Mouse (Mus musculus) mouse trophoblast stem cell (cell line): ENCODE data around the gene Ntsr1.

ENCODE experiments used
- in situ Hi-C, 2 experiments: fragments of 300-500 bp; cut with MseI, MboI; formaldehyde crosslinking; loops; 2 replicates in 1 of 2; 3 replicates in 1 of 2; pipeline ENCODE4 v1.15.1; 2025

Ntsr1 gene

DNA sequence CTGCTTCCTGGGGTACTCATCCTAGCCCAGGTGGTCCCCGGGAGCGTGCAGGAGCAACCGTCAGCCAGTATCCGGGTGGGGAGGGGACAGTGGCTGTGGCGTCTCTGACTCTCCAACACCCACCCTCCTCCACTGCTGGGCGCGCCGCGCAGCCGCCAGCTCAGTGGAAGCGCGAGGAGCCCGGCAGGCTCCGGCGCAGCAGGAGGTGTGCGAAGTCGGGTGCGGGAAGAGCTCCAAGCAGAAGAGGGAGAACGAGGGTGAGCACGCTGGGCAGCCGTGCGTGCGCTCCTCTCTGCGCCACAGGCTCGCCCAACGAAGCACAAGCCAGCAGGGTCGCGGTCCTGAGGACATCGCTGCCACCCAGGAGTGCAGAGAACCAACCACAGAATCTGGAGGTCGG lies at the start of gene Ntsr1:
Gene Ntsr1 (plus strand): TSS at position 236 of the 400 bp plus-strand sequence.
- in situ Hi-C loops: no loop called here

DNA sequence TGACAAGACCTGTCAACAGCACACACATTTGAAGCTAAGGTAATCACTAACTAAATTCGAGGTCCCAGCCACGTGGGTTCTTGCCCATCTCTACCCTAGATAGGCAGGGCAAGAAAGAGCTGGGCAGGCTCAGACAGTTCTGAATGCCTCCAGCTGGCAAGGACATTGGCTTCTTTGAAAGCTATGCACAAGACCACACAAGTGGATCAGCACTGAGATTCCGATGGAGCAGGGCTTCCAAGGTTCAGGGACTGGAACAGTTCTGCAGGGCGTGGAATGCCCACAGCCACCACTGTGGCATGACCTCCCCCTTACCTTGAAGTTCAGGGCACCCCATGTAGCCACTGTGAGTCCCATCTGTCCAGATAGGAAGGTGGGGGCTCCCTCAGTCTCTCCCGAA lies 49.2 kb upstream of the Ntsr1 start:
- in situ Hi-C loops: no loop called here

DNA sequence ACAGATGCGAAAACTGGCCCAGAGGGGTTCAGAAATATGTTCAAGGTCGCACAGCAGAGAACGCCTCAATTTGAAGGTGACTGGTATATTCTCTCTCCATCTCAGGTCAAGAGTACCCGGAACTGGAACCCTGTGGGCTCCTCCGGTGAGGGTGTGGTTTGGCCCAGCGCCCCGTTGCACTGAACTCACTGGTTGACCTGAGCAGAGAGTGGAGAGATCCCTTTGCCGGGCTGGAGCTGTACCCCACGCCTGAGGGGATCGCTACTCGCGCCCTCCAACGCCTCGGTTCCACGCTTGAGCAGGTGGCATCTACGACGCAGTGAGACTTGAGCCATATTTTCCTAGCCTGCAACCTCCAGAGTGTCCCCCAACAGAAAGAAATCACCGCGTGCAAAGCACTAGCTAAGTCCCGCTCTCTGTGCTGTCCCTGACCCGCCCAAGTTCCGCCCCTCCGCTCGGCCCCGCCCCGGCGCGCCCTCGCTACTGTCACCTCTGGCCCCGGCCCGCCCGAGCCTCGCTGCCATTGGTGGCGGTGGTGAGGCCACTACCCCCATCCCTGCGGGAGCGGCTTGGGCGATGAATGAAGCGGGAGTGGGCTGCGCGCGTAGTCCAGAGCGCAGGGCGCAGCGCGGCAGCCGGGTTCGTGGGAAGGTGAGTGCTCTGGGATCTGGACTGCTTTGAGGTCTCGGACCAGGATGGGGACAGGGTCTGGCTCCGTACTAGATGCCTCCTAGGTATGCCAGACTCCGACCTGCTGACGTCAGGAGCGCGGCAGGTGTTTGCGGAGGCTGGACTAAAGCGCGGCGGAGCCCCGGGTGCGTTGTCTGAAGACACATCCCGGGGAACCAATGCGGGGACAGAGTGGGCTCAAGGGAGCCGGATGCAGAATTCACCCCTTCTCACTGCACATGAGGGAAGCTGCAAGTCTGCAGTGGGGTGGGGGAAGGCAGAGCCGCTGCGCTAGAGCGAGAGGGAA lies 43.8 kb upstream of the Ntsr1 start, which contains the start of gene Slco4a1:
Gene Slco4a1 (plus strand): TSS at position 523 of the 976 bp plus-strand sequence.
- in situ Hi-C loops: no loop called here

DNA sequence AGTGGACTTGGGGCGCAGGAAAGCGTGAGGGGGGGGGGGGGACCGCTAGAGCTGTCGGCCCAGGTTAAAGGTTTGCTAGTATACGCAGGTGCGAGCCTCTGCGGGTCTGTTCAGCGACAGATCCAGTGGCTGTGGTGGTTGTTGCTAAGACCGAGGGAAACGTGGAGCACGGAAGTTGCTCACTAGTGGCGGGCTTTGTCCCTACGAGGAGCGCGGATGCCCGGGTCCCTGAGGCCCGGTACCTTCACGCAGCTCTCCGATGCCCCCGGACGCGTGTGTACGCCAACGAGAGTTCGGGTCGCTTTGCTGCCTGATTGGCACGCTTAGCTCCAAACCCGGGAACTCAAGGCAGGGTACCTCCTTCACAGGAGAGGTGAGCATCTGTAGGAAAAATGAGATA lies 43.1 kb upstream of the Ntsr1 start:
- in situ Hi-C loops: no loop called here

DNA sequence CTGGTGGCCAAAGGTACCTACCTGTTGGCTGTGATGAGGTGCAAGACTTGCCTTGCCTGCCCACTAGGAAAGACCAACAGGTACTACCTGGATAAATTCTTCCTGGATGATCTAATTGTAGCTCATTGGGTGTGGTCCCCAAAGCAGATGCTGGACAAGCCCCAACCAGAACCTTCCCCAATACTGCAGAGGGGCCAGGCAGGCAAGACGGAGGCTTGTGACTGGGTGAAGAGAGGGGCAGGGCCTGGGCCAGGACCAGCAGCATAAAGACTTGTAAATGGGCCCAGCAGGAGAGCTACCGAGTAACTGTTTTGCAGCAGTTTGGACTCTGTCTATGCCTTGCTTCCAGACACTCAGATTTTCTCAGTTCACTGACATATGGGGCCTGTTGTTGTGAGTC lies 42.1 kb upstream of the Ntsr1 start:
- in situ Hi-C loops: no loop called here

DNA sequence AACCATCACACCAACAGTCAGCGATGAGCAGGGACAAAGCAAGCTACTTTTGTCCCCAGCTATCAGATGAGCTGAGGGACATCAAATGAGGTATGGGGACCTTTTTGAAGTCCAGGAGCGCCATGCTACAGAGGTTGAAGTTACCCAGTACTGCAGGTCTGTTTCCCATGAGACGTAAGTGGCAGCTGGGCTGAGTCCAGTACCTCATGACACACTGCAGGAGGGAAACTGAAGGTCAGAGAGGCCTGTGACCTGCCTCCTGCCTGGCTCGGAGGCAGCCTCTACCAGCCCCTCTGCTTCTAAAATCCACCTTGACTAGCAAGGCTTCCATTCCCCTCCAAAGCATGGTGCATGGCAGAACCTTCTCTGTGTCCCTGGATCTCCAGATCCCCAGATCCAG lies 40.3 kb upstream of the Ntsr1 start:
- in situ Hi-C loops: no loop called here

DNA sequence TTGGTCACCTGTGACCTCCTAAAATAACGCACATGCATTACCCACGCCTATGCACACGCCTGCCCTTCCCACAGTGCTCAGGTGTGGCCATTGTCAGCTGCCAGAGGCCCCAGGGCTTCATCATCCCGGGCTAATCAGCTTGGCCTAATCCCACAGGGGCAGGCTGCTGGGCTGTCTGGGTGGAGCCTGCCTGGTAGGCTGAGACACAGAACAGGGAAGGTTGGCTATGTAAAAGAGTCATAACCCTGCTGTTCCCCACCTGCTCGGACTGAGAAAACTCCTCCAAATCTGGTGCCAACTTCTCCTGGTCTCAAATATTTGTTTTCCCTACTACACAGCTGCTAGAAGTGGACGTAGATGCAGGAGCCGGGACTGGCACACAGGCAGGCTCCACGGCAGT lies 39.0 kb upstream of the Ntsr1 start:
- in situ Hi-C loops: no loop called here

DNA sequence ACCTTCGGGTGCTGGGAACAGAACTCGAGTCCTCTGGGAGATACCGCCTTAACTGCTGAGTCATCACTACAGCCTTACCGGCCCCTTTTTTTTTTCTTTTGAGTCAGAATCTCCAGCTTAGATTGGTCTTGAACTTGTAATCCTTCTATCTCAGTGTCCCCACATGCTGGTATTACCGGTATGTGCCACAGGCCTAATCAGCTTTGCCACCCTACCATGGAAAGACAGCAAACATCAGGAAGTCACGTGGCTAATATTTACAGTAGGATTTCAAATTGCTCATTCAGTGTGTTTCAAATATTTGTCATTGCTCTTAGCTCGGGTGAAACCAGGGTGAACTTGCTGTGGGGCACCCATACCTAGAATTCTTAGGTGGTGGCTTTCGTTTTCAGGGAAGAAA lies 37.2 kb upstream of the Ntsr1 start:
- in situ Hi-C loops: no loop called here

DNA sequence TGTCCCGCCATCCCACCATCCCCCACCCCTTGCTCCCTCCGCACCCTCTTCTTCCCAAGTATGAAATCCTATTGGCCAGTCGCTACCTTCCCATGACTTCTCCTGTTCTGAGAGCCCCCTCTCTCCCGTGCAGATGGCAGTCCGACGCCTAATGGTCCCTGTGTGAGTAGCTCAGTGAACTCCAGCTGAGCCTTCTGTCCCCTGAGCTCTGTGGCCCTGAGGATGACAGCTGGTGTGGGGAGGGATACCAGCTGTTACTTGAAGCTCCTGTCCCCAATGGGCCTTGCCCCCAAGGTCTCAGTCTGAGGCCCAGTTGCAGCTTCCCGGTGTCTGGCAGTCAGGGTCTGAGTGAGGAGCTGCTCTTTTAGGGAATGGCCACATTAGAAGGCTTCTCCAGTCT lies 33.3 kb upstream of the Ntsr1 start:
- in situ Hi-C loops: no loop called here

DNA sequence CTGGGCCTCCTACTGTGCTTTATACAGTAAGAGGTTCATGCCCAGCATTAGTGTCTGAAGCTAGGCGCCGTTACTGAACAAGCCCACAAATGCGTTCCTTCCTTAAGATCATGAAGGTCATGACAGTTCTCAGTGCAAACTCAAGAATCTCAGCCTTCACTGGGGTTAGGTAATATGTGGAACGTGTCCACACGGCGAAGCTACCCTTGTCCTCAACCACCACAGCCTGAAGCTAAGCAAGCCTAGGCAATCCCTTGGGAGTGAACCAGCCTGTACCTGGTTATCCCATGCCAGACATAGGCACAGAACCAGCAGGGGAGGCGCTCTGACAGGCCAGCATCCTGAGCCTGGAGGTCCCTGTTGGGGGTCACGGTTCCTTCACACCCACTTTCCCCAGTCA lies 30.9 kb upstream of the Ntsr1 start:
- in situ Hi-C loops: no loop called here

DNA sequence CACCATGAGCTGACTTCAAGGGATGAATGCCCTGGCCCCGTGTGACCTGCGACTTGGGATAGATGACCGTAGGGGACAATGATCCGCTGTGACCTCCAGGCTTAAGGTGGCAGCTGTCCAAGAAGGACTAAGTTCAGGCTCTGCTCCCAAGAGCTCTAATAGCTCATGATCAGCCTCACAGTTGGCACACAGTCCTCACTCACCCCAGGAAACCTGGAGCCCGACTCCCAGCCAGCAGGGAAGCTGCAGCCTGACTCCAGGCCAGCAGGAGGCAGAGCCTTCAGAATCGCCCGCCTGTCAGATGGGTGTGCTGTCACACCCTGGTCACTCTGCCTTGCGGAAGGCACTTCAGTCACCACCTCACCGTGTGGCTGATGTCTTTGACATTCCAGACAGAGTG lies 30.0 kb upstream of the Ntsr1 start:
- in situ Hi-C loops: loop anchor here (5.0 to 10.0 kb wide), 2 partner anchors 85 to 108 kb away; no protein-coding TSS in a partner anchor

DNA sequence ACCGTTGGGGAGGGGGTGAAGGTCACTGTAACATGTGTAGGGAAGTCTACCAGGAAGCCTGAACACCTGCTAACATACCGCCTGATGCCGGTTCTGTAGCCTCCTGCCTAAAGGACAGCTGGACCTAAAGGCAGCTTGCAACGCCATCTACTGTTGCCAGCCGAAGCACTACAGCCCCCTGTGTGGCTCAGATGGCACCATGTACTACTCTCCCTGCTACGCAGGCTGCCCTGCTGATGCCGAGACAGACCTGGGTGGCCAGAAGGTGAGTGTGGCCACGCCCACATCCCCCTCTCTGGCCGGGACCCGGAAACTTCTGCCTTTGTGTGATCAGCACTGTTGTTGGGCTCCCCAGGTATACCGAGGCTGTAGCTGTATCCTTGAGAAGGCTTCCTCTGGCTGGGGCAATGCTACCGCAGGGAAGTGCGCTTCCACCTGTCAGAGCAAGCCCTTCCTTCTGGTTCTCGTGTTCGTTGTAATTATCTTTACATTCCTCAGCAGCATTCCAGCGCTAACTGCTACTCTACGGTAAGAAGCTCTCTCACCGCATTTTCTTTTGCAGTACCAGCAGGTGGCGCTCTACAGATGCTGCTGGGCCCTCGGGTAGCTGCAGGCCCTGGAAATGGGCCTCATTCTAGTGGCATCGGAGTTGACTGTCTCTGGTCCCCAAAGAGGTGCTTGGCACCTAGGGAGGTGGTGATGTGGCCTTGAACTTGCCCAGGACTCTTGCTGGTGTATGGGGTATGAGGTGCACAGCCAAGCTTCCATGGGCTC lies 27.3 kb upstream of the Ntsr1 start:
- in situ Hi-C loops: loop anchor here (5.0 to 10.0 kb wide), 2 partner anchors 82 to 105 kb away; no protein-coding TSS in a partner anchor

DNA sequence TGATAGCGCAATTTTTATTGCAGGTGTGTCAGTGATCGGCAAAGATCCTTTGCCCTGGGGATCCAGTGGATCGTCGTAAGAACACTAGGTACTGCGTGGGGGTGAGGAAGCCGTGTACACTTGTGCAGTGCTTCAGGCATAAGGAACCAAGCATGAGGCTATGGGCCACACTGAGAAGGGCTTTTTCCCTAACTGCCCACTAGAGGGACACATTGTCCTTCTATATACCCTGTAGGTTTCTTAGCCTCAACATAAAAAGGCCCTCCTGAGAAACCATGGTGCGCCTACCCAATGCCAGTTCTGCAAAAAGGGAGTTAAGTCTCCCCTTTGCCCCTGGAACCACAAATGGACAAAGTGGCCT lies 26.7 kb upstream of the Ntsr1 start:
- in situ Hi-C loops: loop anchor here (5.0 to 10.0 kb wide), 2 partner anchors 82 to 104 kb away; no protein-coding TSS in a partner anchor

DNA sequence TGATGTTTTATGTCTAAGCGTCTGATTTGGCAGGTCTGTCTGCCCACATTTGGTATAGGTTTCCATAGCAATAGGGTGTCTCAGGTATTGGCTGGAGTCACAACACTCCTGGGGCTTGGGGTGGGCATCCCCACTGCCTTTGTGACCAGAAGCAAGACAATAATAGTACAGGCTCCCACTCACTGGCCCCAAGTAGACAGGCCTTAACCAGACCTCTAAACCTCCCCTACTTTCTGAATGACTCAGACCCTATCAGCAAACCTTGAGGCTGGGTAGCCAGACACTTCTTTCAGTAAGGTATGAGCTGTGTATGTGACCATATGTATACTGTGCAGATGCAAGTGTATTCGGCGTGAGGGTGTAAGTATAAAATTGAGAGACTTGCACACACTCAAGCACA lies 24.9 kb upstream of the Ntsr1 start:
- in situ Hi-C loops: loop anchor here (5.0 to 10.0 kb wide), 2 partner anchors 80 to 102 kb away; no protein-coding TSS in a partner anchor

DNA sequence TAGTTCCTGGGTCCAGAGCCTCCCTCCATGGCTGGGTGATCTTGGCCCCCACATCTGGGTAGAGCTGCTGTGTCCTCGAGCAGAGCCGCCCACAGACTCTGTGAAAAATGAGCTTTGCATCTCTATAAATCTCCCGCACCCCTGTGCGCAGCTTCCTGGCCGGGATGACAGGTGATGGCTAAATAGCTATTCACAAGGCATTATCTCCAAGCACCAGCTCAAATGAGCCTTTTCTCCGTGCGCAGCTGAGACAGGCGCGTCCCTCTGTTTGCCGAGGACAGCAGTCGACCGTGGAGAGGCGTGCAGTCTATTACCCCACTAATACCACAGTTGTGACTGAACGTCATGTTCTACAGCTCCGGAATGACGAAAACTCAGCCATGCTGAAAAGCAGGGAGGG lies 17.5 kb upstream of the Ntsr1 start:
- in situ Hi-C loops: no loop called here

DNA sequence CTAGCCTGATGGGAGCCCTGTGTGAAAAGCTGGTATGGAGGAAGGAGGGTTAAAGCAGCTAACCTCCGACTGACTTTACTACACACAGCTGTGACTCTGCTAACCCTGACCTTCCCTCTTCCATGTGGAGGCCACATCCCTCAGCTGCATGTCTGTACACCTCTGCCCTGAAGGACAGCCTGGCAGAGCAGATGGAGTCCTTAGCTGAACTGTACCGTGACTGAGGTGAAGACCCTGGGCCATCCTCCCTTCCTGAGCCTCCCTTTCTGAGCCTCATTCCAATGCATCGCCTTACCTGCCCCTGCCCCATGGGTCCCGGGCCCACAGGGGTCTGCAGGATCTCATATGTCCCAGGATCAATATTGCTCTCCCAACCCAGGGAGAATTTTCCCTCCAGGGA lies 14.9 kb upstream of the Ntsr1 start:
- in situ Hi-C loops: no loop called here

DNA sequence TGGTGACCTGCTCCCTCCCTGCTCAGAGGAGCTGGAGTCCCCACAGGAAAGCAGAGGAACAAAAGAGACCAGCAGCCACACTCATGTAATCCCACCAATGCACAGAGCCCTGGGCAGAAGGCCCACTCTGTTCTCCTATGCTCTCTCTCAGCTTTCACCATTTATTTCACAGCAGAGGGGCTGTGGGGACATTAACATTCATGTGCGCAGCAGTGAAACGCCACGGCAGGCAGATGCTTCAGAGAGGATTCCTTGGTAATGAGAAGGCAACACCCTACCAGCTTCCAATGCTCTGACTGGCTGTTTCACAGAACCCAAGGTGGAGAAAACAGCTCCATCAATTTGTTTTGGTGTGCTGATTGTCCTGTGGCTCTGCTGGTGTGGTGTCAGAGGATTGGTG lies 14.5 kb upstream of the Ntsr1 start:
- in situ Hi-C loops: no loop called here

DNA sequence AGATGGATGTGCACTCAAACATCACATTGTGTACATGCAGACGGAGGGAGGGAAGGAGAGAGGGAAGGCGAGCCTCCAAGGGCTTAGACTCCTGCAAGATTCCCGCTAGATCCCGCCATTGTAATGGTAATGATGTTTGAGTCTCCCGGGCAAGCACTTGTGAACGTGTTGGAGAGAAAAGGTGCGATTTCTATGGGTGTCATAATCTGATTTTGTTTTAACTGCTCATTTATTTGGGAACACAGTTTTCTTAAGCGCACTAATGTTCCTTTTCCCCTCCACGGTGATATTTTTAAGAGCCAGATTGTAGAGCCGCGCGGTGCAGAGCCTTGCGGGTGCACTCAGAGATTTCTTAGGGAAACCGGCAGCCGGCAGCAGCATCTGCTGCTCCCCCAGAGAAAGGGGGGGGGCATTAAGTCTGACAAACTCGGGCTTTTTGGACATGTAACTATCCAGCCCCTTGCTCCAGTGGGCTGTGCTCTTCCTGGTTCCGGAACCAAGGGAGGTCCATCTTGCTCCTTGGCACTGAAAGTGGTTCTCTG lies 11.5 kb upstream of the Ntsr1 start:
- in situ Hi-C loops: no loop called here

DNA sequence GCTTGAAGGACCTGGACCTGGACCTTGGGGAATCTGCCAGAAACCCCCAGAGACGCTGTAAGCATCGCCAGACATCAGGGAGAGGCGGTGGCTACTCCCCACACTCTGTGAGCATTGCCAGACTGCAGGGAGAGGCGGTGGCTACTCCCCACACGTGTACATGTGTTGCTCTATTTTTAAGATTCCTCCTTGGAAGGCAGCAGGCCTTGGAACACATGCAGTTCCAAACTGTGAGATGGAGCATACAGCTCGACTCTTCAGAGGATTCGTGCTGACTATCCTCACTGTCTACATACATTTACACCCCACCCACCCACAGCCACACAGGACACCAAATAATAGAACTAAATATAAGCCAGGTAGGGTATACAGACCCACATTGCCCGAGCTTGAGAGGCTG lies 3.9 kb upstream of the Ntsr1 start:
- in situ Hi-C loops: no loop called here

DNA sequence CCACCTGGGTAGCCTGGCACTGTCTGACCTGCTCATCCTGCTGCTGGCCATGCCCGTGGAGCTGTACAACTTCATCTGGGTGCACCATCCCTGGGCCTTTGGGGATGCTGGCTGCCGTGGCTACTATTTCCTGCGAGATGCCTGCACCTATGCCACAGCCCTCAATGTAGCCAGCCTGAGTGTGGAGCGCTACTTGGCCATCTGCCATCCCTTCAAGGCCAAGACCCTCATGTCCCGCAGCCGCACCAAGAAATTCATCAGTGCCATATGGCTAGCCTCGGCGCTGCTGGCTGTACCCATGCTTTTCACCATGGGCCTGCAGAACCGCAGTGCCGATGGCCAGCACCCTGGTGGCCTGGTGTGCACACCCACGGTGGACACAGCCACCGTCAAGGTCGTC lies 950 bp downstream of the Ntsr1 start:
- in situ Hi-C loops: no loop called here

DNA sequence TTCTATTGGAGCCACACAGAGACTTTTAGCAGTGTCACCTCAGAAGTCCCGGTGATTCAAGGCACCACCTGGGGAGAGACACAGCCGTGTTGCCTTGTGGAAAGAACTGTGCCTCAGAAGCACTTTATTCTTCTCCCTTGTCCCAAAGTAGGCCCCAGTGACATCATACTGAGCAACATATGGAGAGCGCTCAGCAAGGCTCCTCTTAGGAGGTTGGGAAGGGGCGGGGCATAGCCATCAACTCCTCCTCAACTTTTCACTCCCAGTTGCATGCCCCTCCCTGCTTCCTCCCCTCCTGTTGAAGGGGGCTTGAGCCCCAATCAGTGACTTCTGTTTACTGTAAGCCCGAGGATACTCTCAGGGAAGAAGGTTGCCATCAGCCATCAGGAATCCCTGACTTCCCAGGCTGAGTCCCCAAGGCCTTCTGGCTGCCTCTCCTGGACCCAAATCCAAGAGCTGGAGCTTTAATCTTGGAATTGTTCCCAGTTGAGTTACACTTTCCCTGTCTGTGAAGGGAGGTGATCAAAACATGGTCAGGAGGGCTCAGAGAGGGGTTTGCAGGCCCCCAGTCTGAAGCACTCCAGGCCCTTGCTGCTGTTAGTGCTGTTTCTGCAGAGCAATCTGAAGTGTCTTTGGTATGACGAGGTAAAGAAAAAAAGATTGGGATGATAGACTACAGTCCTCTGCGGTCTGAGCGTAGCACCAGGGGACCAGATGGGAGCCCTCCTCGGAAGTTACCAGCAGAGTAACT lies 1.6 kb downstream of the Ntsr1 start:
- in situ Hi-C loops: no loop called here

DNA sequence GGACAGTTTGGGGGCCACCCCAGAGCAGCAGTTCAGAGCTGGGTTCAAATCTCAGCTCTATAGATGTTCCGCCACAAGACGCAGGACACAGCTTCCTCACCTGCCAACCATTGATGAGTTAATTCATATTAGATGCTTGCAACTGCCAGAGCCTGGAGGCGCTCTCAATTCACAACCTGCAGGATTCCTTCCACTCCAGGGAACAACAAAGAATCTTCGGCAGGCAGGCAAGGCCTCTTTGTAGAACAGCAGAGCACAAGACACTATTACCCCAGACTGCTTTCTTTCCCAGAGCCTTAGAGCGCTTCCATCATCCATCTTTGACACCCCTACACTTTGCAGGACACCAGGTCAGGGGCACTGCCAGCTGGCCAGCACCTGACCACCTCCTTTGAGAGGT lies 6.5 kb downstream of the Ntsr1 start:
- in situ Hi-C loops: no loop called here
